Mouse (Mus musculus) cortical plate, adult 2 months (tissue): ENCODE results near the gene Rwdd4a.

Experiments
- CTCF ChIP-seq: fragments of 200-500 bp; IDR thresholded peaks from 2 replicates; pipeline ENCODE4 v1.5.1; 2011; ENCODE audit warnings: mild to moderate bottlenecking, control low read depth, low read length; ENCODE audit not compliant: insufficient read depth; ENCODE audit errors: extremely low read depth
- POLR2A ChIP-seq: fragments of 200-500 bp; IDR thresholded peaks from 2 replicates; pipeline ENCODE4 v1.6.1; 2011; ENCODE audit warnings: mild to moderate bottlenecking, low read length, control low read depth; ENCODE audit not compliant: insufficient read depth; ENCODE audit errors: extremely low read depth

- TF ChIP-seq POLR2A (no peak), CTCF (no peak)
These were observed 4.9 kb downstream of the Rwdd4a start for GRCm38 (mm10) chr8:47538323-47538722.
